Mouse (Mus musculus) adrenal gland, adult (tissue): ENCODE measurements around the gene Etl4.

Experiments
- DNase-seq, 2 experiments: peaks; one replicate each; pipeline ENCODE4 v3.0.0; 2022 to 2023; ENCODE audit warnings: low spot score in 1 of 2; ENCODE audit not compliant: inconsistent age in 2 of 2

Gene Etl4

DNA sequence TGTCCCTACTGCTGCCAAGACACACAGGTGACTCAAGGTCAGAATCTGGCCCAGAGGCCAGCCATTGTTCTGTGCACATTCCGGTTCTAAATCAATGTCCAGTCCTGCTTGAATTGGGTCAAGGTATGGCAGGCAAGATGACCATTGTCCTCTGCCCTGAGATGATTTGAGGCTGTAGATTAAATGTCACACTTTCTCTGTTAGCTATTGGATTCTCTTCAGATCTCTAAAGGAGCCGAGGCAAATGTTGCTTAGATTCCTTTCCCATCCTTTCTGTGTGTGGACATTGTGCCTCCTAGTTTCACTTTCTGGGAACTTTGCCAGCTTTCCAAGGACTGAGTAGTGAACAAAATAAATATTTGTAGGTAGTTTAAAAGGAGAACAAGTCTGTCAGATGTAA lies 608.9 kb downstream of the Etl4 start:
- DNase-seq: peak; percentile 15 to 80

DNA sequence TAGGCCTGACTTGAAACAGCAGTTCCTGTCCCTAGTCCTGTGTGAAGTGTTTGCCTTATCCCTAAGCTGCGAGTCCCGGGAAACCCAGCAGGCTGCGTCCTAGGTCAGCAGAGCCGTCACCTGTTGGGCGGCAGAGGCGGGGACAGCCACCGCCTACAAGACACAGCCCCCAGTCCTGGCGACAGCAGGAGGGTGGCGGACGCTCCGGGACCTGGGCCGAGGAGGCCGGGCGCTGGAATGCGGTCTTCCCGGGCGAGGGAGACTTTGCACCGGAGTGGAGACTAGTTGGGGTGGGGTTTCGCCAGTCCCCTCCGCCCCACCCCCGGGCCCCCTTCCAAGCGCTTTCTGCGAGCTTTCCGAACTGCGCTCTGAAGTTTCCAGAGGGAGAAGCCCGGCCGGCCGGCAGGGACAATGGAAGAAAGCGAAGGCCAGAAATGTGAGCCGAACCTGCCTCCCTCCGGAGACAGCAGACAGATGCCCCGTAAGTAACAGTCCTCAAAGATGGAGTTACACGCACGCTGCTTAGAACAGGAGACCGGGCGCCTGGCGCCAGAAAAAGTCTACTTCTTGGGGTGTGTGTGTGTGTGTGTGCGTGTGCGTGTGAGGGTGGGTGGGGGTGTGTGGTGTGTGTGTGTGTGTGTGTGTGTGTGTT lies 610.0 kb downstream of the Etl4 start:
- DNase-seq: peak; percentile 56 to 85

DNA sequence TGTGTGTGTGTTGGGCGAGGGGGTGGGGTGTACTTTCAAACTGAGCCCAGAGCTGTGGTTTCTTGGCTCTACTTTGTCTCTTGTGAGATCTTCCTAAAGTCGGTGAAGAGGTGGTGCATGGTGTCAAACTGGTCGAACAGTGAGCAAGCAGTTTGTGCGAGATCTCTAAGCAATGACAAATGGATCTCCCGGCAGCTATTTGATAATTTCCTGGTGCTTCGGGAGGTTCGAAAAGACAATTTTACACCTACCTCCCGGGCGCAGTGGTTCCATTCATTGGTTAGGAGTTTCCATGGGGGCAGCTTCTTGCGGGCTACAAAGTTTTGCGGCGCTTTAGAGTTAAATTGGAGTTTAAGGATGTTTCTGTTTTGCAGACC lies 610.5 kb downstream of the Etl4 start:
- peak; percentile 16 to 65 for DNase-seq

DNA sequence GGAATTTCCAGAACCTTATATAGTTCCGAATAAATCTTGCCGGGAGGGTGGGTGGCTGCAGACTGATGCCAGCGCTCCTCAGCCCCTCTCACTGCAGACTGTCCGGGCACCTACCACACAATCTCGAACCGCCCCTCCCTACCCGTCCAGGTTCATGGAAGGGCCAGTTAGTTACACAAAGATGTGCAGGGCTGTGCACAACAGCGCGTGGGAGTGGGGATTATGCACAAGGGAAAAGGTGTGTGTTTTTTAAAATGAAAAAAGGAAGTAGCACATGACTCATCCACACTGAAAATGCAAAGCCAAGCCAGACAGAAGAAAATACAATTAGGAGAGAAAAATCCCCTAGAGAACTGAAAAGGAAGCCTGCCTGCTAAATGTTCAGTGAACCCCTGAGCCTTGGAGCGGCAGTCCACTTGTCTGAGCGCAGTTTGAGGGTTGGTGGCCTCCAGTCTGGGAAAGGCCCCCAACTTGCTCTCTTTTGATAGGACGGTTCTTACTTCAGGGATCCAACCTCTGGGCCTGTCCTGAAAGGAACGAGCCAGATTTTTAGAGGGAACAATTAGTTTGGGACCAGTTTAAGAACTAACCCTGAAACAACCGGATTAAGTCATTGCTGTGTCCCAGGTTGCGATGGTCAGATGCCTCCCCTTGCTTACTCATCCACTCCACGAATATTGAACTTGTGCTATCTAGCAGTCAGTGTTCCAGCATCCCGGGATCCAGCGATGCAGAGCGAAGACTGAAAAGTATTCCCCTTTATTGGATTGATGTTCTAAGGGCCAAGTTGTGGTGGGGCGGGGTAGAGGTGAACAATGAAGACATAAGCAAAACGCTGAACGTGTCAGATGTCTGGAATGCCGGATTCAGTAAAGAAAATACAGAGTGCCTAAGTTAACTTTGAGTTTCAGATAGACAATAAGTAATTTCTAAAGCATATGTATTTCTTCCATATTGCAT lies 611.3 kb downstream of the Etl4 start:
- DNase-seq: peak; percentile 11 to 66

DNA sequence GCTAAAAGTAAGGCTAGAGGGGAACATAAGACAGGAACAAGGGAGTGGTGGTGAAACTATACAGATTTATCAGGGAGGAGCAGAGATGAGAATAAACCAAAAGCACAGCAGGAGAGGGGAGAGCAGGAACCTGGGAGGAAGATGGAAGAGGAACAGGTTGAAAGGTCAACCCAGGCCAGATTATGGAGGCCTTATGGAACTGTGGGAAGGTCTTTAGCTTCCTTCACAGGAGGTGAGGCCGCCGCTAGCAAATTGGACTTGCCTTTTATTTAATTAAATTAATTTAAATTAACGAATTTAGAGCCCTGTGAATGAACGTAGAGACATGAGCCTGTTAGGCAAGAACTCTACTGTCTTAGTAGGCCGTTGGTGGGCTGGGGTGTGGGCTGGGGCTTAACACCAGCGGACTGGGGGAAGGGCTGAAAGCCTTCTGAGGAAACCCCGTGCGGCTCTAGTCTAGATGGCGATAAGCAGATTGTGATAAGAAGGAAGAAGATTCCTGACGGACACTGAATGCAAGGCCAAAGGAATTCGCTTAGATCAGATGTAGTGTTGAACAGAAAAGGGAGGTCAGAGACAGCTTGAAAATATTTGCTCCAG lies 612.2 kb downstream of the Etl4 start:
- no peak for DNase-seq

DNA sequence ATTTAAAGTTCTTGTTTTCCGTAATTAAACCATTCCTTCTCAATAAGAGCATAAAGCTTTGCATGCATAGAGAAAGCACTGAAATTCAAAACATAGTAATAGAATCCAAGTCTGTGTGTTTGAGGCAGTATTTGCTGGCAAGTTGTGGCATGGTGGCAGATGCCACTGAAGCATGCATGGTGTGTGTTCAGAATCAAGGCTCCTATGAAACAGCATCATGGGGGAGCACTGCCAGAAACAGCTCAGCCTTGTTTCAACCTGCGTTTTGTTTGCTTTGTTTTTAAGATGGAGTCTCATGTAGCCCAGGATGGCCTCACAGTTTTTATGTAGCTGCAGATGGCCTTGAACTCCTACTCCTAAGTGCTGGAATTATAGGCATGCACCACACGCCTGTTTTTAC lies 614.1 kb downstream of the Etl4 start:
- DNase-seq: no peak

DNA sequence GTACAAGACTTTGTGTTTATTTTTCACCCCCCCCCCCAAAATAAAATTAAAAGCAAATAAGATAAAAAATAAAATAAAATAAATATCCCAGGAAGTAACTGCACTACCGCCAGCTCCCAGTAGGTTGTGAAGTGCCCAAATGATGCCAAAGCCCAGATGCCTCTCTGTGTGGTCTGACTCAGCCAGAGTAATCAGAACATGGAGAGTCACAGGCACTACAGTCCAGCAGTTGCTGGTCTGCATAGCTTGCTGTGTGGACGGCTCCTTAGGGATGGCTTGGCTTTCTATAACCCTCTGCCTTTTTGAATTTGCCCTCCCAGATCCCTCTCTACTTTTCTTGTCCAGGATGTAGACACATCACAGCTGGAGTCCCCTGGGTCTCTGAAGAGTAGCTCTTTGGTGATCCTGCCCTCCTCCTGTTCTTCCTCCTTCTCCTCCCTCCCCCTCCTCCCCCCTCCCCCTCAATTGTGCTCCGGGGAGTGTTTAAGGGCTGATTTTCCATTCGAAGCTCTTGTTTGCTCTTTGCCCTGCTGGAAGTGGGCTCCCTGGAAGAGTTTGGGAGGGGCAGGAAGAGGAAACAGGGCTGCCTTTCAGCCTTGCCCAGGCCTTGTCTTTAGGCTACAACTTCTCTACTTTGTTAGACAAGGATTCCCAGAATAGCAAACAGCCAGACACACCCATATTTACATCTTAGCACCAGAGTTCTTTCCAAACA lies 616.5 kb downstream of the Etl4 start:
- DNase-seq: peak; percentile 10 to 33

DNA sequence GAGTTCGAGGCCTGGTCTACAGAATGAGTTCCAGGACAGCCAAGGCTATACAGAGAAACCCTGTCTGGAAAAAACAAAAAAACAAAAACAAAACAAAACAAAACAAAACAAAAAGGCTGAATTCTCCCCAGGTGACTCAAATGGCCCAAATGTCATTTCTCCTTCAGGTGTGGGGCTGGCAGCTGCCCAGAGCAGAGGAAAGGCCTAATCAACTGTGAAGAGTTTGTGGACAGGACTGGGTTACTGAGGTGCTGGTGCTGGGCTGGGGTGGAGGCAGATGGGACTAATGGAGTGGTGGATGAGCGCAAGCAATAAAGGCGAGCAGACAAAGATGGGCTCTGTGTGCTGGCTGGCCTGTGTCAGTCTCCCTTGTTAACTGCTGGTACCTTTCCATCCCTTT lies 617.3 kb downstream of the Etl4 start:
- DNase-seq: no peak

DNA sequence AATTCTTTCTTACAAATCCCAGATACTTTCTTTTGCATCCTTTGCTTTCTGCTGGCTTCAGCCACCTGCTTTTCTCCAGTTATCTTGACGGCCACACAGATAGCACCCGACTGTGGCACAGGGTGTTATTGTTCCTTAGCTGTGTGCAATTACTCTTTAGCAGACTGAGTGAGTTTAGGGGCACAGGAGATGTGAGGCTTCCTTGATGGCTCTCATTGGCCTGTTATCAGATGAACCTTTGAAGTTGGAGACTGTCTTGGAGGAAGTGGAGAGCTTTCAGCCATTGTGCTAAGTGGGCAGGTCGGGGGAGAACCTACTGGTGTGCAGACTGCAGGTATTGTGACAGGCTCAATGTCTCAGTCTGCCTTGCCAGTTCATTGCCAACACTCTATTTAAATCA lies 623.0 kb downstream of the Etl4 start:
- no peak for DNase-seq

DNA sequence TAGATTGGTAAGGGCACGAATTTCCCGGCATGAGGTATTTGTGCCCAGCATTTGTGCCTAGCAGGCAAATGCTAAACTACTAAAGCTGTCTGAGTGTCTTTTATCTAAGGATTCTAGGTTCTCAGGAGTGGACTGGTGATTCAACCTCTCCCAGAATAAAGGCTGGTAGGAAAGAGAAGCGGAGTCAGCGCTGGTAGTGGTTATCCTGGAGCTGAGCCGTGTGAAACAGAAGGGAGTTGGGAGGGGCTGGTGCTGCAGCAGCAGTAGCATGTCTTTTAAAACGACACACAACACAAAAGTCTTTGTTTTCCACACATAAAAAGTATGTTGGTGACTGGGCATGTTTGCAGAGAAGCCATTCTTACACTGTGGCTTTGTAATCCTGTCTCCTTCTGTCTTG lies 628.2 kb downstream of the Etl4 start:
- DNase-seq: no peak

DNA sequence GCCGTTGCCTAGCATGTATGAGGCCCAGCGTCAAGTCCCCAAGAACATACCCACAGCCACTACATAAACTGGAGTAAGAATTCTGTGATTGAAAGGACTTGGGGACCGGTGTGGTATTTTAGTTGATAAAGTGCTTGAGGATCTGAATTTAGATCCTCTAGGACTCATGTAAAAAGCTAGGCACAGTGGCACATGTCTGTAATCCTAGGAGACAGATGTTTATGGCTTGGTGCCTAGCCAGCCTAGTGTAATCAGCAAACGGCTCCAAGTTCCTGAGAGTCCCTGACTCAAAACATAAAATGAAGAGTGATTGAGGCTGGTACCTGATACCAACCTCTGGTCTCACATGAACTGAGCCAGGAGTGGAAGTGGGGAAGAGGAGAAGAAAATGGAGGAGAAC lies 629.3 kb downstream of the Etl4 start:
- DNase-seq: no peak

DNA sequence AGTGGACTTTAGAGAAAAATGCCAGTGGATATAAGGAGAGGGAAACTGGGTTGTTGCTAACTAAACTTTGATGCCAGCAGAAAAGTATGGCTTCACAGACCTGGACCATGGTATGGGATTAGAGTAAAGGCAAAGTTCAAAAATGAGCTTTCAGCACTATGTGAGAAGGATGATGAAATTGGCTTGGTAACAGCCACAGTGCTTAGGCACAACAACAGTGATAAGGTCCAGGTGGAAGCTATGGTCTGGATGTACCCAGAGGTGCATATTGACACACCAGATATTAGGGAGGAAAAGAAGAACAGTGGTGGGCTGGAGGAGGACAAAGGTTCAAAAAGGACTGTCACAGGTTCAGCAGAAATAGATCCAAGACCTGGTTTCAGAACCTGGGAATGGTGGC lies 631.7 kb downstream of the Etl4 start:
- no peak for DNase-seq

DNA sequence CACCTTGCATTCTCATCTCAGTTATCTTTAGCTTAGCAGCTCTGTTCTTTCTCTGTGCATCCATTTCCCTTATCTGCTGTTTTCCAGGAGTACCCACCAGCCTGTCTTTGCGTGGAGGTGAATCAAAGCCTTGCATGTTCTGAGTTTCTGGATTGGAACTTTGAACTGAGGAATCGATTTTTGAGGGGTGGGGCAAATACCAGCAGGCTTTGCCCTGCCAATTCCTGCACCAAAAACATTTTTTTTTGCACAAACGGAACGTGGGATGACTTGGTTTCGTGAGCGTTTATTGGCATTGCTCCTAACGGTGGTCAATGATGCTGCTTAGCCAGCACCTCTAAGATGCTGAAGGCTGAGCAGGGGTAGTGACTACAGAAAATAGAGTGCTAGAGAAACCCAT lies 632.7 kb downstream of the Etl4 start:
- no peak for DNase-seq

DNA sequence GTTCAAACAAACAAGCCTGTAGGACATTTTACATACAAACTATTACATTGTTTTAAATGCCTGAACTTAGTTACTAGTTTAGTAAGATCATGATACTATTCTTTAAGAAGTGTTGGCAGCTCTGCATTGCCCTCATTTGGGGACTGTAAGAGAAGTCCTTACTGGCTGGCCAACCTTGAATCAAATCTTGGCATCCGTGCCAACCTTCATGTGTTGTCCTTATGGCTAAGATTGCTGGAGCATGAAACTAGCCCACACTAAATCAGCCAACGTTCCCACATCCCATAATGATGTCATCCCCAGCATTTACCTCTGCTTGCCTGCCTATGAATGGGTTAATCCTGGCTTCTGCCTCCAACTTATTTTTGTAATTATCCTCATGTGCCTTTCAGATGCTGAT lies 636.0 kb downstream of the Etl4 start:
- DNase-seq: no peak

DNA sequence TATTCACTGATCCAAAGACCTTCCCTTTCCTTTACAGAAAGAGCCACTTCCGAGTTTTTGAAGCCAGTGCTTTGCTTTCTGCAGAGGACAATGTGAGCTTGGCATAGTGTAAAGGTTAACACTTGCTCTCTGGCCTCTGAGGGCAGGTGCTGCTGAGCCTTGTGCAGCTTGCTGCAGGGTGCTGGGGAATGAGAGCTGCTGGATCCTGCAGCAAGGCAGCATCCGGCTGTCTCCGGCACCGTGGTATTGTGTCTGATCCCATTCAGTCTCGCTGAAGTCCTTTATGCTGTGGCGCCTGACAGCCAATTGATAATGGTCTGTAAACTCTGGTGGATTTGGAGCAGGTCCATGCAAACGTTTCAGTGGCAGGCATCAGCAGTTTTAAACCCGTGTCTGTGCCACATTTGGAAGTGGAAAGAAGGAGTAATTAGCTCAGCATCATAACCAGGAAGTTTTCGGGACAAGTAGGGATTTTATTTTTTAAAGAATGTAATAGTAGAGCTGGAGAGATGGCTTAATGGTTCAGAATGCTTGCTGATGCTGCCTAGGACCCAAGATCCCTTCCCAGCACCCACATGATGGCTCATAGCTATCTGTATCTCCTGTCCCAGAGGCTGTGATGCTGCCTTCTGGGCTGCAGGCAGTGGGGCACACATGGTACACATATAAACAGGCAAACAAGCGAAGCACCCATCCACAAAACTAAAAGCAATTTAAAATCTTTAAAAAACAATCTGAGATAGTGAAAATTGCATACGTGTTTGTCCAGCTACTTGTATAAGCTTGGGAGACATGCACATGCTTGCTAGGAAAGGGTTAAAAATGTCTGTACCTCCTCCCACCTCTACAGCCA lies 637.1 kb downstream of the Etl4 start:
- DNase-seq: no peak

DNA sequence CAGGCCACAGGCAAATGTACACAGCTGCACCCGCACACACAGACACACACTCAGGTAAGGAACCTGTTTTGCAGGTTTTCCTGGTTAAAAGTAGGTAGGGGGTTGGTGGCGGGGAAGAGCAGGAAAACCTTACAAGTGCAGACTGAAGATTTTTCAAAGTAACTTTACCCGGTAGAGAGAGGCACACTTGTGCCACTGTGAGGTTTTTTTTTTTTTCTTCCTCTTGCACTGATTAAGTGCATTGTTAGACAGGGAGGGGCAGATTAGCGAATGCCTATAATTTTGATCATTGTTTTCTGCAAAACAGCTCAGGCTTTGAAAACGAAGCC lies 637.7 kb downstream of the Etl4 start:
- DNase-seq: no peak

DNA sequence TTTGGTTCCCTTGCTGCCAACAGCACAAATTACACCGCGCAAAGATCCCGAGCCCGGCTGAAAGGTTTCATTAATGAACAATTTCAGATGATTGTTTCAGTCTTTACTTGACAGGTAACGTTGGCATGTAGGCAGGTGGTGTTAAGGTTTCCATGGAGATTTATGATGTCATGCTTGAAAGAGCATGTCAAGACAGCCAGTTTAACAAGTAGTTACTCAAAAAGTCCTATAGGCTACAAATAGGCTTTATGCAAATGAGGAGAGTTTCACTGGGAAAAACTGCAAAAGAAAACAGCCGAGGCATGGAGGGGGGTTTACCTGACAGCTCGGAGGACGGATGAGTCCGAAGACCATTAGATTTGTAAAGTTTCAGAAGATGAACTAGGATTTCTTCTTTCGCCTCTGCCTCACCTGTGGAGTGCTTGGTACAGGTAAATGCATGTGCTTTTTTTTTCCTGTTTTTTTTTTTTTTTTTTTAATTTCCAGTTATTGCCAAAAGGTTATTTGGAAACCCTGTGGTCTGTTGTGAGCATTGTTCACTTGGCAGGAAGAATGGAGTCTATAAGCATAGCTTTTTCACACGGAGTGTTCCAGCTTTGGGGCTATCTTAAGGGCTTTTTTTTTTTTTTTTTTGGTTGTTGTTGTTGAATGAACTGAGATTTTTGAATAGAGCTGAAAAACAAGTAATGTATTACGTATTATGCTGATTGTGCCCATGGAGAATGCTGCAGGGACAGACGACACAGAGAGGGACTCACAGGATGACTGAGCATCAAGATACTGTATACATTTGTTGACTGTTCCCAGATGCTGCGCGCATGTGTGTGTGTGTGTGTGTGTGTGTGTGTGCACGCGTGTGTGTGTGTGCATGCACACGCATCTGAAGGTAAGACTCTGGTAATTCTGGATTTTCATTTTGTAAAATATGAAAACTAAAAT lies 638.4 kb downstream of the Etl4 start:
- no peak for DNase-seq

DNA sequence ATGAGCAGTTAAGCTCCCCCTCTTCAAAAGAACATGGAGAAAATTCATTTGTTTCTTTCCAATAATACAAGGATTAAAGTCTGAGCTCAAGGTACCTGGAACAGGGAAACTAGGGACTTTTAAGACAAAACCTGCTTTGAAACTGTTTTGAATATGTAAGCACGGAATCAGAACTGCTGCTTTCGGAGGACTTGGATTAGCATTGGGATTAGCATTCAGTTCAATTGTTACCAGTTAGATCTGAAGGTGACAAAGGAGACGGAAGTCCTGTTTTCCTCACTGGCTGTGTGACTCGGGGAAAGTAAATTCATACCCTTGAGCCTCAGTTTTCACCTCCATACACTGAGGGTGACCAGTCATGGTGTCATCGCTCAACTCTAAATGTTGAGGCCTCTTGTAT lies 639.5 kb downstream of the Etl4 start:
- DNase-seq: no peak

DNA sequence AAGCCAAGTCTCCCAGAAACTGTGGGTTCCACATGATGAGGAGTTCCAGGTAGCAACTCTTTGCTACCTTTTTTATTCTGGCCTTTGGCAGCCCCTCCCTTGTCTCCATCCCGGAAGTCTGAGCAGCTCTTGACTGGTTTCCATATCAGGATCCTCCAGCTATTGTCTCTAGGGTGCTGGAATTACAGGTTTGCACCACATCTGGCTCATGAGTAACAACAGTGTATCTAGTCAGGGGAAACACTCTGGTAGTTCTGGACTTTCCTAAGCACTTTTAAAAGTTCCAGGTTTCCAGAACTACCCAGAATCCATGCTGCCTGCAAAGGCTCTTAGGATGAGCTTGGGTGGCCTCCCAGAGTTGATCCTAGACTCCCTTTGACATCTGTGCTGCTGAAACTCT lies 640.4 kb downstream of the Etl4 start:
- no peak for DNase-seq

DNA sequence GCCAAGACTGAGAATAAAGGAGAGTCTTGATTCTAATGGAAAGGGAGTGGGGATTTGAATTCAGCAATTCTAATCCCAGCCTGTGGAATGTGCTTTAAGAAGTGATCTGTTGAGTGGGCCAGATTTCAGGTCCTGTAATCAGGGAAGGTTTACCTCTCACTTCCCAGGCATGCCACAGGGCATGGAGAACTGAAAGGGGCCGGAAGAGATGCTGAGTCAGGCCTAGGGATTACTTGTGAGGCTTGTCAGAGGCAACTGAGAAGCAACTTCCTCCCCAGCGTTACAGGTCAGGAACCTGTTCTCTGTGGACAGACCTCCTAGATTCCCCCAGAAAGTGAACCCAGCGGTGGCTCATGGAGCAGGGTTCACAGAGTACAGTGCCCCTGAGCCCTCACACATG lies 646.1 kb downstream of the Etl4 start:
- DNase-seq: no peak
